In the genomic region with DNA sequence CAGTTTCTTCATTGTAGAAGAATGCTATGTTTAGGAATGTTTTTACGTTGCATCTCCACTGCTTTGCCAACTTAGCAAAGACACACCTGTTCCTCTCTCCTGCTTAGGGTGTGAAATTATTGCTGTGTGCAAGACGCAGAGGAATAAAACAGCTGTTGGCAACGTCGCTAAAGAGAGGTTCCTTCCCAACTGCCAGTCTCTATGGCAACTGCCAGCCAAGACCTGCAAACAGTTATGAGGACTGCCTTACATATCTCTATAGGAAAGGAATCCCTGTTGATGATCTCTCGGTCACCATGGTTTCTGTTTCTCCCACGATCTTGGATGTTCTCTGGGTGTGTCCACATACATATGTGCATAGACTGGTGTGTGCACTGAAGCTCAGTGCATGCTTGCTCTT, we compare ENCODE assay signal across 18 mouse cellular contexts.
DNase-seq lines count a peak whose midpoint lies in the region; ATAC-seq and TF ChIP-seq lines count a peak whose summit lies in the region.
"Had no signal": no experiment of that assay in that cellular context is flagged by ENCODE, and none has a peak within 500 bp of the region (broad histone marks: within the 10 kb centered on the region; RNA-seq: fewer than 3 reads in every experiment).

No protein-coding gene starts in this region.

- no peak for TF ChIP-seq POLR2A in limb, embryonic 14.5 days (IDR thresholded peaks at IDR 0.05; ENCODE audit: borderline replicate concordance, extremely low read depth, insufficient read depth, insufficient read length)

- no peaks in the 10 kb centered on the region for H3K36me3 ChIP-seq in hindbrain, embryonic 16.5 days (ENCODE audit: control insufficient read depth, insufficient read depth, low read length)
- no peaks in the 10 kb centered on the region for H3K36me3 ChIP-seq in hindbrain, embryonic 13.5 days
- H3K36me3 ChIP-seq in midbrain, embryonic 15.5 days (replicated peaks), result no peaks in the 10 kb centered on the region
- H3K36me3 ChIP-seq in midbrain, embryonic 10.5 days, result no peaks in the 10 kb centered on the region
- H3K36me3 ChIP-seq in limb, embryonic 14.5 days (ENCODE audit: control insufficient read depth, insufficient read depth, low read length), result no peaks in the 10 kb centered on the region
- H3K36me3 ChIP-seq: heart, embryonic 15.5 days; liver, embryonic 12.5 days; neural tube, embryonic 12.5 days had no signal

- H3K27ac ChIP-seq in hindbrain, embryonic 16.5 days (ENCODE audit: low read depth, low read length), result no peak overlapping the region
- H3K27ac ChIP-seq in hindbrain, embryonic 13.5 days, result no peak overlapping the region
- H3K27ac ChIP-seq in midbrain, embryonic 15.5 days, result 0 out of 2 replicates have a peak overlapping the region, but pooled peaks have one; percentile 20
- H3K27ac ChIP-seq in midbrain, embryonic 10.5 days (replicated peaks), result no peak overlapping the region
- H3K27ac ChIP-seq in limb, embryonic 14.5 days (replicated peaks; ENCODE audit: low read depth, low read length), result no peak overlapping the region
- H3K27ac ChIP-seq: heart, embryonic 15.5 days; liver, embryonic 12.5 days; neural tube, embryonic 12.5 days had no signal

- no peak for DNase-seq in midbrain, embryonic 10.5 days (ENCODE audit: low spot score)
- DNase-seq in brain, embryonic 18.5 days (ENCODE audit: low read depth, low spot score), result peak; percentile 30
- DNase-seq in limb, embryonic 14.5 days (ENCODE audit: low spot score), result peak; percentile 36
- DNase-seq in cerebellum, postnatal 25 days, result no peak
- DNase-seq in kidney, postnatal 14 days, result no peak
- DNase-seq: adrenal gland, postnatal 36 days; cerebellum, postnatal 10 days; heart, adult 18-20 months; kidney, adult 9 months; lung, embryonic 14.5 days; thymus, postnatal 4 days had no signal

- no peaks in the 10 kb centered on the region for H3K27me3 ChIP-seq in hindbrain, embryonic 16.5 days (replicated peaks; ENCODE audit: control insufficient read depth, insufficient read depth, low read length)
- H3K27me3 ChIP-seq in hindbrain, embryonic 13.5 days, result no peaks in the 10 kb centered on the region
- no peaks in the 10 kb centered on the region for H3K27me3 ChIP-seq in midbrain, embryonic 15.5 days (replicated peaks)
- no peaks in the 10 kb centered on the region for H3K27me3 ChIP-seq in midbrain, embryonic 10.5 days (ENCODE audit: low read depth, poor library complexity, severe bottlenecking)
- no peaks in the 10 kb centered on the region for H3K27me3 ChIP-seq in limb, embryonic 14.5 days (ENCODE audit: control insufficient read depth, insufficient read depth, low read length)
- H3K27me3 ChIP-seq: heart, embryonic 15.5 days; liver, embryonic 12.5 days; neural tube, embryonic 12.5 days; Patski had no signal

- no peak overlapping the region for H3K9ac ChIP-seq in hindbrain, embryonic 16.5 days (ENCODE audit: low read depth, low read length)
- no peak overlapping the region for H3K9ac ChIP-seq in hindbrain, embryonic 13.5 days
- no peak overlapping the region for H3K9ac ChIP-seq in midbrain, embryonic 15.5 days
- no peak overlapping the region for H3K9ac ChIP-seq in limb, embryonic 14.5 days (ENCODE audit: low read depth, low read length, severe bottlenecking)
- H3K9ac ChIP-seq: heart, embryonic 15.5 days; liver, embryonic 12.5 days; lung, embryonic 14.5 days; neural tube, embryonic 12.5 days had no signal

- 55% methylated on average over 6 of the region's 6 CpGs for WGBS in hindbrain, embryonic 16.5 days
- 74% methylated on average over 6 of the region's 6 CpGs for WGBS in hindbrain, embryonic 13.5 days
- WGBS in midbrain, embryonic 15.5 days, result 73% methylated on average over 6 of the region's 6 CpGs
- WGBS in midbrain, embryonic 10.5 days, result 87% methylated on average over 6 of the region's 6 CpGs
- WGBS in limb, embryonic 14.5 days, result 38% methylated on average over 6 of the region's 6 CpGs

- H3K9me3 ChIP-seq in hindbrain, embryonic 16.5 days (ENCODE audit: control insufficient read depth, low read length), result no peaks in the 10 kb centered on the region
- no peaks in the 10 kb centered on the region for H3K9me3 ChIP-seq in hindbrain, embryonic 13.5 days
- H3K9me3 ChIP-seq in midbrain, embryonic 15.5 days, result no peaks in the 10 kb centered on the region
- H3K9me3 ChIP-seq in midbrain, embryonic 10.5 days (replicated peaks), result no peaks in the 10 kb centered on the region
- no peaks in the 10 kb centered on the region for H3K9me3 ChIP-seq in limb, embryonic 14.5 days (ENCODE audit: control insufficient read depth, low read length)
- H3K9me3 ChIP-seq: heart, embryonic 15.5 days; liver, embryonic 12.5 days; neural tube, embryonic 12.5 days had no signal

- H3K4me1 ChIP-seq in hindbrain, embryonic 16.5 days (ENCODE audit: control insufficient read depth, insufficient read depth, low read depth, low read length), result peaks cover 4% of the 10 kb centered on the region
- H3K4me1 ChIP-seq in hindbrain, embryonic 13.5 days (replicated peaks), result no peaks in the 10 kb centered on the region
- H3K4me1 ChIP-seq in midbrain, embryonic 15.5 days, result no peaks in the 10 kb centered on the region
- 0 out of 2 replicates have a peak, but pooled peaks cover 3% of the 10 kb centered on the region for H3K4me1 ChIP-seq in midbrain, embryonic 10.5 days
- peaks cover 3% of the 10 kb centered on the region; the same call in 1 of the 2 replicates for H3K4me1 ChIP-seq in limb, embryonic 14.5 days (ENCODE audit: control insufficient read depth, insufficient read depth, low read length)
- H3K4me1 ChIP-seq: liver, embryonic 12.5 days; neural tube, embryonic 12.5 days had no signal

- peak; percentile 61; the same call in 1 of the 2 replicates for ATAC-seq in hindbrain, embryonic 16.5 days
- no peak for ATAC-seq in hindbrain, embryonic 13.5 days (ENCODE audit: low FRiP score)
- peak; percentile 37 for ATAC-seq in midbrain, embryonic 15.5 days (replicated peaks)
- peak; percentile 62; the same call in 1 of the 2 replicates for ATAC-seq in limb, embryonic 14.5 days (ENCODE audit: low FRiP score, low read depth)
- ATAC-seq: liver, embryonic 12.5 days; Patski had no signal

- H3K4me2 ChIP-seq in hindbrain, embryonic 16.5 days (ENCODE audit: low read length), result no peak overlapping the region
- no peak overlapping the region for H3K4me2 ChIP-seq in hindbrain, embryonic 13.5 days
- H3K4me2 ChIP-seq in midbrain, embryonic 15.5 days, result no peak overlapping the region
- H3K4me2 ChIP-seq in limb, embryonic 14.5 days (replicated peaks; ENCODE audit: low read depth, low read length, severe bottlenecking), result no peak overlapping the region
- H3K4me2 ChIP-seq: heart, embryonic 15.5 days; liver, embryonic 12.5 days; lung, embryonic 14.5 days; neural tube, embryonic 12.5 days had no signal

- no peak overlapping the region for H3K4me3 ChIP-seq in hindbrain, embryonic 16.5 days (ENCODE audit: low read length)
- no peak overlapping the region for H3K4me3 ChIP-seq in hindbrain, embryonic 13.5 days
- no peak overlapping the region for H3K4me3 ChIP-seq in midbrain, embryonic 15.5 days
- H3K4me3 ChIP-seq in midbrain, embryonic 10.5 days, result no peak overlapping the region
- H3K4me3 ChIP-seq in limb, embryonic 14.5 days (replicated peaks; ENCODE audit: low read length), result no peak overlapping the region
- H3K4me3 ChIP-seq: heart, embryonic 15.5 days; liver, embryonic 12.5 days; neural tube, embryonic 12.5 days had no signal

Comparison
In these comparisons a context has a peak if more than half of its experiments do, and no peak if none do; other contexts are left out.
1. DNase-seq: peak in brain, embryonic 18.5 days (single experiment) and limb, embryonic 14.5 days (single experiment); none in midbrain, embryonic 10.5 days (single experiment), cerebellum, postnatal 25 days (0 of 2) and kidney, postnatal 14 days (single experiment).